Mouse (Mus musculus) embryonic facial prominence, embryonic 10.5 days (tissue): ENCODE results near the gene Tnks1bp1. TPM values are rescaled to one million over a fixed set of nuclear protein-coding genes. Genes with fewer than 3 reads are reported as not detected.
A peak's percentile ranks its signal among the peaks of the same experiment; 100 is the strongest.

ENCODE experiments used
- DNase-seq: peaks from one replicate; pipeline ENCODE4 v3.0.0-alpha.2; 2017; ENCODE audit warnings: low spot score
- H3K27ac ChIP-seq: fragments of 300-500 bp; sonication (generic); replicated peaks from 2 replicates; pipeline ENCODE4 v1.5.1; 2016; ENCODE audit warnings: mild to moderate bottlenecking
- H3K27me3 ChIP-seq: fragments of 300-500 bp; sonication (generic); replicated peaks from 2 replicates; pipeline ENCODE4 v1.6.1; 2016; ENCODE audit warnings: low read depth, mild to moderate bottlenecking; ENCODE audit not compliant: poor library complexity, severe bottlenecking
- H3K36me3 ChIP-seq: fragments of 300-500 bp; sonication (generic); replicated peaks from 2 replicates; pipeline ENCODE4 v1.6.1; 2016; ENCODE audit warnings: mild to moderate bottlenecking, moderate library complexity
- H3K4me1 ChIP-seq: fragments of 300-500 bp; sonication (generic); 2 replicates; pipeline ENCODE4 v1.6.1; 2016
- H3K4me3 ChIP-seq: fragments of 300-500 bp; sonication (generic); 2 replicates; pipeline ENCODE4 v1.5.1; 2016; ENCODE audit warnings: mild to moderate bottlenecking, moderate library complexity
- H3K9me3 ChIP-seq: fragments of 300-500 bp; sonication (generic); 2 replicates; pipeline ENCODE4 v1.6.1; 2016; ENCODE audit warnings: mild to moderate bottlenecking
- WGBS: fragments of 180-500 bp; shearing (Covaris S2); methylation state at CpG from one replicate; pipeline ENCODE4 v1.1.7; 2016; 5-methylcytosine and 5-hydroxymethylcytosine counted together
- polyA plus RNA-seq: library from polyadenylated mRNA; unstranded; fragments of >200 nt; fragmentation: Nextera tagmentation; extraction: Ambion mirVana; gene quantifications from 2 replicates; pipeline ENCODE4 v1.2.1, GENCODE M21; 2016

The Tnks1bp1 gene
- polyA plus RNA-seq, 1 experiment from 2014 or later, result 33.1 TPM

DNA sequence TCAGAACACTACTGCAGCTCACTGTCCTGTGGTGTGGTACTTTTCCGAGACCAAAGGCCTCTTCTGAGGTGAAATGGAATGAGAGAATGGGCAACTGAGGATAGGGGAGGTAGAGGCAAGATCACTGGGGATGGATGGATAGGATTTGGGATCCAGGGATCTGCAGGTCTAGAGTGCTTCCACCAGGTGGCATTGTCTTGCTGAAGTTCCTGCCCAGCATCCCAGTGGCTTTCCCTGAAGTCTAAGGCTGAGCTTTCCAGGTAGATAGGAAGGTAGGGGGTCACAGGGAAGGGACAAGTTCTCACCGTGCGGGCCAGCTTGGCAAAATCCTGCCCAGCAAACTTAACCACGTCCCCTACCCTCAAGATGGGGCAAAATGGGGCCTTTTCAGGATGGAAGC lies 25.8 kb upstream of the Tnks1bp1 start:
- Histone ChIP-seq H3K36me3 (no peaks in the 10 kb centered on the region), H3K9me3 (no peaks in the 10 kb centered on the region), H3K27me3 (no peaks in the 10 kb centered on the region), H3K4me1 (no peaks in the 10 kb centered on the region), H3K4me3 (no peak overlapping the region), H3K27ac (no peak overlapping the region)
- WGBS, result 21% methylated on average over 4 of the region's 4 CpGs
- no peak for DNase-seq

DNA sequence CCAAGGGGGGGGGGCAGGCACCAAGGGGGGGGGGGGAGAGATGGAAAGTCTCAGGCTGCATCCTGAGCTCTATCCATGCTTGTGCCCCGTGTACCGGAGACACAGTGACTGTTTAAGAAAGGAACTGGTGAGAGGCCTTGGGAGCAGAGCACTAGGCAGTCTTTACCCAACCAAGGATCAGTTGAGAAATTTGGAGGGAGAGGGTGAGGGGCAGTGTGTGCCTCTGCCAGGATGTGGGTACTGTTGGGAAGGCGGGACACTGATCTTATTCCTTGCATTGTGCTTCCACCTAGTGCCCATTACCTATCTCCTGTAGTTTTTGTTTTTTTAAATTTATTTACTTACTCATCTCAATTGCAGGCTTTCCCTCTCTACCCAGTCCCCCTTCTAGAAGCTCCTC lies 21.6 kb upstream of the Tnks1bp1 start:
- no peak for DNase-seq
- H3K27me3 ChIP-seq, result no peaks in the 10 kb centered on the region
- no peaks in the 10 kb centered on the region for H3K36me3 ChIP-seq
- WGBS, result 89% methylated on average over 3 of the region's 3 CpGs
- H3K27ac ChIP-seq, result no peak overlapping the region
- H3K4me3 ChIP-seq, result no peak overlapping the region
- H3K4me1 ChIP-seq, result no peaks in the 10 kb centered on the region
- H3K9me3 ChIP-seq, result no peaks in the 10 kb centered on the region

GRCm38 (mm10) chr2:85027281-85027680 lies 20.5 kb upstream of the Tnks1bp1 start:
- no peak overlapping the region for H3K27ac ChIP-seq
- H3K4me1 ChIP-seq, result no peaks in the 10 kb centered on the region
- no peak overlapping the region for H3K4me3 ChIP-seq
- no peaks in the 10 kb centered on the region for H3K36me3 ChIP-seq
- H3K27me3 ChIP-seq, result no peaks in the 10 kb centered on the region
- WGBS, result 77% methylated on average over 5 of the region's 5 CpGs
- no peaks in the 10 kb centered on the region for H3K9me3 ChIP-seq
- DNase-seq, result no peak

DNA sequence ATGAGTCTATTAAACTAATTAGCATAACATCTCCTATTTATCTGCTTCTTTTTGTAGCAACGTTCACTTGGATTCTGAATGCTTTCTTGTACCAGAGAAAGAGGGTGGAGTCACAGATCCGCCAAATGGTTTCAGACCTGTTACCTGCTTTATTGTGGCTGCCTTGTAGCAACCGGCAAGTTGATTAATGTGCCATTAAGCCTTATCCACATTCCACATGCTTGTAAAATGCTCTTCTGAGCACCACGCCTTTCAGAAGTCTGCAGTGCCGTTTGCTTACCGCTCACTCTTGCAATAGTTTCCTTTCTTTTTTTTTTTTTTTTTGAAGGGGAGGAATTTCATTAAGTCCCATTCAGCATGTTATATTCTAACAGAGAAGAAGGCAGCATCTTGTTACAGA lies 17.9 kb upstream of the Tnks1bp1 start:
- Histone ChIP-seq H3K27ac (no peak overlapping the region), H3K9me3 (no peaks in the 10 kb centered on the region), H3K27me3 (no peaks in the 10 kb centered on the region), H3K36me3 (no peaks in the 10 kb centered on the region), H3K4me3 (no peak overlapping the region), H3K4me1 (no peaks in the 10 kb centered on the region)
- WGBS, result 84% methylated on average over 6 of the region's 6 CpGs
- no peak for DNase-seq

GRCm38 (mm10) chr2:85030989-85031388 lies 16.8 kb upstream of the Tnks1bp1 start:
- no peaks in the 10 kb centered on the region for H3K9me3 ChIP-seq

DNA sequence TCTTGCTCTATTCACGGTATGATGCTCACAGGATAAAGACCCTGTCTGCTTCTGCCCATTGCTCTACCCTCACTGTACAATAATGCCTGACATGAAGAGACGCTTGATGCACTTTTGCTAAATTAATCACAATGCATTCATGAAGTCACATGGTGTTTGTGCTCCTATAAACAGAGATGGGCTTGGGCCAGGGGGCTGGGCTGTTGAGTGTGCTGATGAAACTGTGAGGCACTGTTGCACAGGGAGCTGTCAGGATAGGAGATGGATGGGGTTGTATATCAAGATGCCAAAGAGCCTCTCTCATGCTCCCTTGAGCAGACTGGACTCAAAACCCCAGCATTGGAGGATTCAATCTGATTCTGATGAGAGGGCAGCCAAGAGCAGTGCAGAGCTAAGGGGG lies 14.7 kb upstream of the Tnks1bp1 start:
- no peak for DNase-seq
- Histone ChIP-seq H3K4me1 (peaks cover 19% of the 10 kb centered on the region), H3K27ac (no peak overlapping the region), H3K9me3 (no peaks in the 10 kb centered on the region), H3K4me3 (no peak overlapping the region), H3K36me3 (no peaks in the 10 kb centered on the region), H3K27me3 (no peaks in the 10 kb centered on the region)
- 83% methylated on average over 2 of the region's 2 CpGs for whole genome bisulfite sequencing

More at GRCm38 (mm10) chr2:85030989-85031388, 16.8 kb upstream of the Tnks1bp1 start:
- WGBS, result 76% methylated on average over 6 of the region's 6 CpGs
- no peak for DNase-seq
- peaks cover 8% of the 10 kb centered on the region for H3K4me1 ChIP-seq
- H3K4me3 ChIP-seq, result no peak overlapping the region
- no peak overlapping the region for H3K27ac ChIP-seq
- H3K36me3 ChIP-seq, result no peaks in the 10 kb centered on the region
- H3K27me3 ChIP-seq, result no peaks in the 10 kb centered on the region

DNA sequence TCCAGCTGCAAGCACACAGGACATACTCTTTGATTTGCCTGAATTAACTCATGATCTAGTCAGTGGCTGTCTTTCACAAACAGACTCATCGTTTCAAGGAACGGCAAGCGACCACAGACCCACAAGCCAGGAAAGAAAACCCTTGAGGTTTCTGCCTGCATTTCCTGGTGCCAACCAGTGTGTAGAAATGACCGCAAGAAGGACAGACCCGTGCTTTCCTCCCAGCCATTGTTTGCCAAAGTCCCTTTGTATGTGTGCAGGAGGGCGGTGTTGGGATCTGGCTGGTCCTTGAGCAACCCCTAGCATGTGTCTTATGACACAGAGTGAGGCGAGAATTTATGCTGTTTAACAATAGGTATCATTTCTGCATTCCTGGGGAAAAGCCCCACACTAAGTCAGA lies 13.7 kb upstream of the Tnks1bp1 start:
- no peaks in the 10 kb centered on the region for H3K9me3 ChIP-seq
- no peak overlapping the region for H3K27ac ChIP-seq
- H3K36me3 ChIP-seq, result peaks cover 6% of the 10 kb centered on the region
- 88% methylated on average over 7 of the region's 7 CpGs for WGBS
- H3K27me3 ChIP-seq, result no peaks in the 10 kb centered on the region
- no peak for DNase-seq
- H3K4me1 ChIP-seq, result peaks cover 25% of the 10 kb centered on the region
- no peak overlapping the region; the same call in 1 of the 2 replicates for H3K4me3 ChIP-seq

GRCm38 (mm10) chr2:85036507-85037046 lies 11.2 kb upstream of the Tnks1bp1 start:
- Histone ChIP-seq H3K36me3 (peaks cover 30% of the 10 kb centered on the region), H3K27ac (peak overlapping the region; percentile 99), H3K27me3 (no peaks in the 10 kb centered on the region), H3K4me1 (peaks cover 25% of the 10 kb centered on the region), H3K4me3 (peak overlapping the region; percentile 91), H3K9me3 (no peaks in the 10 kb centered on the region)
- WGBS, result 10% methylated on average over 11 of the region's 11 CpGs
- no peak for DNase-seq

- Histone ChIP-seq H3K4me1 (peaks cover 25% of the 10 kb centered on the region), H3K9me3 (no peaks in the 10 kb centered on the region), H3K27ac (peak within 1 kb of the TSS; percentile 99), H3K4me3 (peak within 1 kb of the TSS; percentile 91), H3K27me3 (no peaks in the 10 kb centered on the region), H3K36me3 (peaks cover 37% of the 10 kb centered on the region)
- peak; percentile 95 for DNase-seq
- 1% methylated on average over 66 of the region's 66 CpGs for WGBS
Measured at GRCm38 (mm10) chr2:85037047-85038026, 10.5 kb upstream of the Tnks1bp1 start, which contains the start of the genes Ssrp1 and P2rx3. TSS of gene Ssrp1 (plus strand) at chr2:85037234. TSS of gene P2rx3 (minus strand) at chr2:85037462.

DNA sequence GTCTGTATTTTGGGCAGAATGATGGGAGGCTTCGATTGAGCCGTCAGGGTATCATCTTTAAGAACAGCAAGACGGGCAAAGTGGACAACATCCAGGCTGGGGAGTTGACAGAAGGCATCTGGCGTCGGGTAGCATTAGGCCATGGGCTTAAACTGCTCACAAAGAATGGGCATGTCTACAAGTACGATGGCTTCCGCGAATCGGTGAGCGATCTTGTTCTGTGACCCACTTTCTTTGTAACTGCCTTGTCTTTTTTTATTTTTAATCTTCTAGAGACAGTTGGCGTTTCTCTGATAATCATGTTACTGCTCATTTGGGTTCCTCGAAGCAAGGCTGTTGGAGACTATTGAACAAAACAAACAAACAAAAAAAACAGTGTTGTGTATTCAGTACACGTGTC lies 9.5 kb upstream of the Tnks1bp1 start:
- Histone ChIP-seq H3K4me1 (peaks cover 25% of the 10 kb centered on the region), H3K4me3 (peak overlapping the region; percentile 91), H3K27me3 (no peaks in the 10 kb centered on the region), H3K36me3 (peaks cover 47% of the 10 kb centered on the region), H3K27ac (peak overlapping the region; percentile 99), H3K9me3 (no peaks in the 10 kb centered on the region)
- WGBS, result 86% methylated on average over 13 of the region's 13 CpGs
- DNase-seq, result no peak

DNA sequence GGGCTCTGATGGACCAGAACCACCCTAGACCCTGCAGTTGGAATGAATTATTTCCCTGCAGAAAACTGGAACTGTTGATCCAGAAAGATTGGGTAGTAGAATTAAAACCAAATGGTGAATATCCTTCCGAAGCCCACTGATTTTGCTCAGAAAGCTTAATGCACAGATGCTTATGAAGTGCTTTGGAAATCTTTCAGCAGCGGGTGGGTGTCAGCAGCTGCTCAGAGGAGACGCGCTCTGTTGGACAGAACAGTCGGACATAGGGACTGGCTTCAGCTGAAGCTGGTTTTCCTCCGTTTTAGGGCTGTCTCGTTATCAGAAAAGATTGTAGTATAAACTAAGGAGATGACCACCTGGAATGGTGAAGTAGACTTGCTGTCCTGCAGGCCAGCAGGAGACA lies 4.2 kb upstream of the Tnks1bp1 start:
- H3K36me3 ChIP-seq, result peaks cover 83% of the 10 kb centered on the region

GRCm38 (mm10) chr2:85046222-85046621 lies 1.6 kb upstream of the Tnks1bp1 start:
- 86% methylated on average over 8 of the region's 8 CpGs for WGBS
- Histone ChIP-seq H3K36me3 (peaks cover 60% of the 10 kb centered on the region), H3K27ac (no peak overlapping the region)

More for the DNA sequence above, 4.2 kb upstream of the Tnks1bp1 start:
- Histone ChIP-seq H3K9me3 (no peaks in the 10 kb centered on the region), H3K4me1 (peaks cover 21% of the 10 kb centered on the region), H3K4me3 (no peak overlapping the region), H3K27me3 (no peaks in the 10 kb centered on the region), H3K27ac (no peak overlapping the region)
- DNase-seq, result no peak
- WGBS, result 93% methylated on average over 7 of the region's 7 CpGs

DNA sequence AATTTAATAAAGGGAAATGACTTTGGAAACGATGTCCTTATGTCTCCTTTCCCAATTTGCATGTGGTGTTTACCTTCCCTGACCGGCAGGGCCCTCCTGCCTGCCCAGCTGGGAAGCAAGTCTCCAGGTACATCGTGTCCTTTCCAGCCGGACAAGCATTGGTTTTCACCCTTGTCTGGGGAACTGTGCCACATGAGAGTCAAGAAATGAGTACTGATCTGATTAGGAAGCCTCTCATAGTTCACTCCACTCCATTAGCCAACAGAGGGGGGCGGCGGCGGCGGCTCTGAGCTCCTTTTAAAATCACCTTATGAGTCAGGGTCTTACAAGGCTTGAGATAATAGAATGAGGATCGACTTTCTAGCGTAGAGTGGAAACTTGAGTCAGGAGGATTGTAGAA lies 741 bp upstream of the Tnks1bp1 start:
- Histone ChIP-seq H3K36me3 (peaks cover 60% of the 10 kb centered on the region), H3K27me3 (no peaks in the 10 kb centered on the region), H3K4me1 (peaks cover 49% of the 10 kb centered on the region), H3K4me3 (peak overlapping the region; percentile 82), H3K9me3 (no peaks in the 10 kb centered on the region), H3K27ac (peak overlapping the region; percentile 93)
- 60% methylated on average over 10 of the region's 10 CpGs for WGBS
- DNase-seq, result no peak

More at GRCm38 (mm10) chr2:85046222-85046621, 1.6 kb upstream of the Tnks1bp1 start:
- peaks cover 46% of the 10 kb centered on the region for H3K4me1 ChIP-seq
- H3K4me3 ChIP-seq, result no peak overlapping the region
- no peaks in the 10 kb centered on the region for H3K27me3 ChIP-seq
- DNase-seq, result no peak
- no peaks in the 10 kb centered on the region for H3K9me3 ChIP-seq
